Mouse (Mus musculus) heart, postnatal 0 days (tissue): ENCODE results near the gene Krtap12-1.

Experiments
- CTCF ChIP-seq: IDR thresholded peaks from 2 replicates; pipeline ENCODE4 v1.5.1; 2016; ENCODE audit warnings: antibody characterized with exemption, control low read depth, low read depth
- EP300 ChIP-seq: IDR thresholded peaks from 2 replicates; pipeline ENCODE4 v1.6.1; 2016; ENCODE audit warnings: antibody characterized with exemption, low read depth

DNA sequence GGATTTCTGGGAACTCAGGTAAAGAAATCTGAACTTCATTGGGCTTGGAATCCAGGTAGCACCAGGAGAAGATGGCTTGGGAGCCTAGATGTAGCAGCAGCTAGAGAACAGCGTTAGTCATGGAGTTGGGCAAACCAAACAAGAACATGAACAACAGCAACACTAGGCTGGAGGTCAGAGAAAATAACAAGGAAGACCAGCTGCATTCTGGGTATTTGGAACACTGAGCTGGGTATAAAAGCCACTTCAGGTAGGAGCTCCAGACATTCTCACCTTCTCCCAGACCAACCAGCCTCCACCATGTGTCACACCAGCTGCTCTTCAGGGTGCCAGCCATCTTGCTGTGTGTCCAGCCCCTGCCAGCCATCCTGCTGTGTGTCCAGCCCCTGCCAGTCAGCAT, 14.1 kb upstream of the Krtap12-1 start, which contains the start of gene Gm10272:
- TF ChIP-seq CTCF, result no peak
- no peak for TF ChIP-seq EP300
